Mouse (Mus musculus): ENCODE data around the gene Dtx3.

DNA sequence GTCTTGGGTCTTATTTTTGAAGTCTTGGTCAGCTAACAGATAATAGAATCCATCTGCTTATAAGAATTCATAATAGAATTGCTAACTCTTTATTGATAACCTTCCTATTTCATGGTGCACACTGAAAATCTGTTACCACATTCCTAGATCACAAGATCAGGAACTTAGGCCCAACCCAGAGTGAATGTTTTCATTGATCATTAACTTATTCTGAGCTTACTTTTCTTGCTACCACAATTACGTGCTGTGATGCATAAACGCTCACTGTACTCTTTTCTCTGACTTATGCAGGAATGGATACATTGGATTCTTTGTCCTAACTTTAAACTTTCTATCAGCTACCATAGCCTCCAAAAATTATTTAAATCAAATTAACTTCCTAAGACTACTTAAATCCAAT, 41.3 kb downstream of the Dtx3 start:
- TF ChIP-seq POLR2A (IDR thresholded peaks at IDR 0.05; ENCODE audit: borderline replicate concordance, extremely low read depth, low read depth, low read length) (no peak), CTCF (IDR thresholded peaks at IDR 0.05; ENCODE audit: insufficient read depth, low read length) (no peak)

Measured in lung, adult 2 months (tissue).